Mouse (Mus musculus): Measurements from ENCODE around the gene Gdf7. TPM values are rescaled to one million over a fixed set of nuclear protein-coding genes. Genes with fewer than 3 reads are reported as not detected.

Gdf7 gene
- not detected in 2 replicates for total RNA-seq (2014; fragmentation: Nextera tagmentation)
- not detected in 2 replicates for total RNA-seq (2017)

- no peak for ATAC-seq (replicated peaks; ENCODE audit: low FRiP score, low TSS enrichment, poor library complexity, severe bottlenecking)
These were observed at the start of gene Gdf7 for GRCm38 (mm10) chr12:8301841-8302431. Gene Gdf7, minus strand, starts transcription at chr12:8301954.

- no peak; the same call in 1 of the 2 replicates for ATAC-seq (replicated peaks; ENCODE audit: low FRiP score, low TSS enrichment, poor library complexity, severe bottlenecking)
These were observed 49.5 kb upstream of the Gdf7 start for GRCm38 (mm10) chr12:8351025-8351903.

- no peak for ATAC-seq (replicated peaks; ENCODE audit: low FRiP score, low TSS enrichment, poor library complexity, severe bottlenecking)
These were observed 47.2 kb upstream of the Gdf7 start for GRCm38 (mm10) chr12:8348733-8349513.

- no peak for ATAC-seq (replicated peaks; ENCODE audit: low FRiP score, low TSS enrichment, poor library complexity, severe bottlenecking)
These were observed 46.1 kb upstream of the Gdf7 start for GRCm38 (mm10) chr12:8347746-8348462.

- ATAC-seq (replicated peaks; ENCODE audit: low FRiP score, low TSS enrichment, poor library complexity, severe bottlenecking) = no peak
These were observed 43.8 kb upstream of the Gdf7 start for GRCm38 (mm10) chr12:8345539-8345938.

GRCm38 (mm10) chr12:8344897-8345296 lies 43.1 kb upstream of the Gdf7 start:
- ATAC-seq (replicated peaks; ENCODE audit: low FRiP score, low TSS enrichment, poor library complexity, severe bottlenecking) = no peak

GRCm38 (mm10) chr12:8343381-8343780 lies 41.6 kb upstream of the Gdf7 start:
- no peak for ATAC-seq (replicated peaks; ENCODE audit: low FRiP score, low TSS enrichment, poor library complexity, severe bottlenecking)

- ATAC-seq (replicated peaks; ENCODE audit: low FRiP score, low TSS enrichment, poor library complexity, severe bottlenecking) = no peak
These were observed 39.3 kb upstream of the Gdf7 start for GRCm38 (mm10) chr12:8341008-8341407.

GRCm38 (mm10) chr12:8339591-8340319 lies 38.0 kb upstream of the Gdf7 start:
- ATAC-seq (replicated peaks; ENCODE audit: low FRiP score, low TSS enrichment, poor library complexity, severe bottlenecking) = no peak

GRCm38 (mm10) chr12:8338918-8339317 lies 37.2 kb upstream of the Gdf7 start:
- no peak for ATAC-seq (replicated peaks; ENCODE audit: low FRiP score, low TSS enrichment, poor library complexity, severe bottlenecking)

- ATAC-seq (replicated peaks; ENCODE audit: low FRiP score, low TSS enrichment, poor library complexity, severe bottlenecking) = no peak
These were observed 36.7 kb upstream of the Gdf7 start for GRCm38 (mm10) chr12:8338491-8338890.

GRCm38 (mm10) chr12:8337286-8338060 lies 35.7 kb upstream of the Gdf7 start:
- ATAC-seq (replicated peaks; ENCODE audit: low FRiP score, low TSS enrichment, poor library complexity, severe bottlenecking) = no peak

GRCm38 (mm10) chr12:8336601-8337285 lies 35.0 kb upstream of the Gdf7 start:
- no peak for ATAC-seq (replicated peaks; ENCODE audit: low FRiP score, low TSS enrichment, poor library complexity, severe bottlenecking)

GRCm38 (mm10) chr12:8335503-8335902 lies 33.7 kb upstream of the Gdf7 start:
- ATAC-seq (replicated peaks; ENCODE audit: low FRiP score, low TSS enrichment, poor library complexity, severe bottlenecking) = no peak

GRCm38 (mm10) chr12:8334261-8334660 lies 32.5 kb upstream of the Gdf7 start:
- ATAC-seq (replicated peaks; ENCODE audit: low FRiP score, low TSS enrichment, poor library complexity, severe bottlenecking) = no peak

GRCm38 (mm10) chr12:8333617-8334016 lies 31.9 kb upstream of the Gdf7 start:
- no peak for ATAC-seq (replicated peaks; ENCODE audit: low FRiP score, low TSS enrichment, poor library complexity, severe bottlenecking)

GRCm38 (mm10) chr12:8332174-8332542 lies 30.4 kb upstream of the Gdf7 start:
- ATAC-seq (replicated peaks; ENCODE audit: low FRiP score, low TSS enrichment, poor library complexity, severe bottlenecking) = no peak
